Mouse (Mus musculus) testis, postnatal 10 days (tissue): ENCODE measurements around the gene Cd2.

Experiments used
- DNase-seq: peaks from one replicate; pipeline ENCODE4 v3.0.0; 2021; ENCODE audit warnings: low spot score

Gene Cd2

DNA sequence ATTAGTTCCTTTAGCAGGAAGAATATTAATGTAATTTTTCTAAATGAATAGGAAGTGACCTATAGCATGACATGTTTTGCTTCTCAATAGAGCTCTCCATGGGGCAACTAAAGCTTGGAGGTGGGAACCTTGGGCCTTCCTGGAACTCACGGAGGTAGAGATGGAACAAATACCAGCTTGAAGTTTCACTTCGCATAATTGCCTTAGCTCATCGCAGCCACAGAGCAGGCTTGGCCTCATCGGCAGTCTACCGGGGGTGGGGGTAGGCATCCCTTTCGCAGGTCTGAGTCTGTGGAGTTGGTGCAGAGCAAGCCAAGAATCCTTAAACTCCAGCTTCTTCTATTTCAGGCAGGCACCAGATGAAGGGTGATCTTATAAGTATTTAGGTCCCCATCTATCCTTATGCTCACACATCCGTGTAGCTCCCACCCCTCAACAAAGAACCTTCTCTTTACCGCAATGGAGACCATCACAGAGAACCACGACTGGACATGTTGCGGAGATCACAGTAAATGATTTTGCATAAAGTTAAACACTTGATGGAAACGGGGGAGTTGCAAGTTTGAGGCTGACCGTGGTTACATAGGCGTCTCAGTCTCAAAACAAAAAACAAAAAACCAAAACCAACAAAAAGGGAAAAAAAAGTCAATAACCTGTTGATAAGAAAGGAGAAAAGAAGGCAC is 58.7 kb downstream of the Cd2 start:
- DNase-seq: no peak

DNA sequence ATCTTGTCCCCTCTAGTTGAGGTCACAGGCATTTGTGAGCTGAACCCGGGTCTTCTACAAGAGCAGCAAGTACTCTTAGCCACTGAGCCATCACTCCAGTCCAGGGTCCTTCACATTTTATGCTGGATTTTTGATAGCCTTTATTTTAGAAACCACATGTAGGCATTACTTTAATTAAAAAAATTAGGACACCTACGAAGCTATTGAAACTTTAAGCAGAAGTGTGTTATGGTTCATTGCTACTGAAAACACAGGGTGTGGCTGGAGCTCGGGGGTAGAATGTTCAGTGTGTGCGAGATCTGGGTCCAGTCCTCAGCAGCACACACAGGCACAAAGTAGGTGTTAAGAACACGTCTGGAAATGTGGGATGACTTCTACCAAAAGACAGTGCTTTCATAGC is 59.7 kb downstream of the Cd2 start:
- no peak for DNase-seq
